Mouse (Mus musculus): Measurements from ENCODE around the gene Rnf6.

- no peak for TF ChIP-seq CTCF (conservative IDR thresholded peaks at IDR 0.05; ENCODE audit: insufficient read depth, insufficient read length, low read depth, low read length)
- TF ChIP-seq POLR2A (IDR thresholded peaks at IDR 0.05; ENCODE audit: low read depth, low read length): no peak
These were observed 17.4 kb downstream of the Rnf6 start for GRCm38 (mm10) chr5:146203921-146204320.
